Mouse (Mus musculus): Measurements from ENCODE around the gene Cacng6. TPM values are rescaled to one million over a fixed set of nuclear protein-coding genes. Genes with fewer than 3 reads are reported as not detected.
A peak's percentile ranks its signal among the peaks of the same experiment; 100 is the strongest.

Cacng6 gene
- not detected in 2 replicates for polyA plus RNA-seq (2014; fragmentation: Nextera tagmentation; extraction: Ambion mirVana)

DNA sequence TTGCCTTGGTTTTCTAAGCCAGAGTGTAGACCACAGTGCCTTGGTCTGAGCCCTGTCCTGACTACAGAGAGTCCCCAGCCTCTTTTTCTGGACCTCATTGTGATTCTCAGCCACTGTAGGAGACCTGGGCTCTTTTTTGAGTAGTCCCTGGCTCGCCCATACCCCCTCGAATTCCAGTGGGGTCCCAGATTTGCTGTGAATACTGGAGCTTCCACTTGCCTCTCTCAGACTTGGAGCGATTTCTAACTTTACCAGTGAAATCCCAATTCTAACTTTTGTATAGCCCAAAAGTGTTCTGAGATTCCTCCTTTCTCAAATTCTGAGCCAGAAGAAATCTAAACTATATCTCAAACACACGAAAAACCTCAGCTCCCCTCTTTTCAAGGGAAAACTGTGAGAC is at the start of gene Cacng6:
Cacng6 (plus strand) TSS at position 301 of the 400 bp plus-strand sequence.
- 42% methylated on average over 4 of the region's 4 CpGs for WGBS
- 0 out of 2 replicates have a peak within 1 kb of the TSS, but pooled peaks have one; percentile 37 for H3K9ac ChIP-seq (ENCODE audit: low read depth, low read length)
- peaks cover 42% of the 10 kb centered on the region for H3K27me3 ChIP-seq (ENCODE audit: control insufficient read depth, insufficient read depth, low read length)
- H3K27ac ChIP-seq (ENCODE audit: low read depth, low read length): no peak within 1 kb of the TSS
- peak within 1 kb of the TSS; percentile 40 for H3K4me2 ChIP-seq (replicated peaks; ENCODE audit: low read depth, low read length)
- 0 out of 2 replicates have a peak, but pooled peaks have one; percentile 10 for ATAC-seq (ENCODE audit: low FRiP score, low TSS enrichment)
- no peaks in the 10 kb centered on the region for H3K9me3 ChIP-seq (ENCODE audit: control insufficient read depth, low read length)
- H3K4me3 ChIP-seq (ENCODE audit: low read length): peak within 1 kb of the TSS; percentile 23
- H3K36me3 ChIP-seq (ENCODE audit: control insufficient read depth, insufficient read depth, low read length): no peaks in the 10 kb centered on the region
- no peaks in the 10 kb centered on the region for H3K4me1 ChIP-seq (ENCODE audit: control insufficient read depth, insufficient read depth, low read length)

DNA sequence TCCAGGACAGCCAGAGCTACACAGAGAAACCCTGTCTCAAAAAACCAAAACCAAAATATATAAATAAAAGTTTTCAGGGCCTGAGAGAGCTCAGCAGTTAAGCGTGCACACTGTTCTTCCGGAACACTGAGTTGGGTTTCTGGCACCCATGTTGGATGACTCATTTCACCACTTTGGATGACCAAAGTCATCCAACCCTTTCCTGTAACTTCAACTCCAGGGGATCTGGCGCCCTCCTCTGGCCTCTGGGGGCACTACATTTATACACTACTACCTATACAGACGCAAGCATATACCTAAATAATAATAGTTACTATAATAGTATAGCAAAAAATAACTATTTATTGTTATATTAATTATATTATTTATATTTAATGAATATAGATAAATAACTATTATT is 47.2 kb upstream of the Cacng6 start:
- no peak overlapping the region for H3K4me2 ChIP-seq (replicated peaks; ENCODE audit: low read depth, low read length)
- H3K9ac ChIP-seq (ENCODE audit: low read depth, low read length): no peak overlapping the region
- no peak overlapping the region for H3K27ac ChIP-seq (ENCODE audit: low read depth, low read length)
- H3K9me3 ChIP-seq (ENCODE audit: control insufficient read depth, low read length): no peaks in the 10 kb centered on the region
- H3K4me1 ChIP-seq (ENCODE audit: control insufficient read depth, insufficient read depth, low read length): no peaks in the 10 kb centered on the region
- no peaks in the 10 kb centered on the region for H3K27me3 ChIP-seq (ENCODE audit: control insufficient read depth, insufficient read depth, low read length)
- 50% methylated on average over 4 of the region's 4 CpGs for WGBS
- no peak overlapping the region for H3K4me3 ChIP-seq (ENCODE audit: low read length)
- ATAC-seq (ENCODE audit: low FRiP score, low TSS enrichment): no peak
- H3K36me3 ChIP-seq (ENCODE audit: control insufficient read depth, insufficient read depth, low read length): no peaks in the 10 kb centered on the region

DNA sequence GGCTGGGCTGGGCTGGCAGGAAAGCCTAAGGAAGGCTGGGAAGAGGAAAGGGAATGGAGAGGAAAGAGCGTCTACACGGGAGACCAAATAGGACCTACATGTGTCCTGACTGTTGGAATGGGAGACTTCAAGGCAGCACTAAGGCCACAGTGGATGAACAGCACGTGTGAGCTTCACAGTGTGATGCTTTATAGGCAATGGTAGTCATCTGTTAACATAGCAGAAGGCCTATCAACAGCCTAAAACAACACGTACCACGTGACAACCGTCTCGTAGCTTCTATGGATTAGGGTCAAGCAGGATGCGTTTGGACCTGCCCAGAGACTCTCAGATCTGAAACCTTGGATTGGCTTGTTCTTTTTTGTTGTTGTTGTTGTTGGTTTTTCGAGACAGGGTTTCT is 41.9 kb upstream of the Cacng6 start:
- WGBS: 89% methylated on average over 9 of the region's 9 CpGs
- no peak overlapping the region for H3K4me2 ChIP-seq (replicated peaks; ENCODE audit: low read depth, low read length)
- H3K4me1 ChIP-seq (ENCODE audit: control insufficient read depth, insufficient read depth, low read length): no peaks in the 10 kb centered on the region
- no peak for ATAC-seq (ENCODE audit: low FRiP score, low TSS enrichment)
- no peak overlapping the region for H3K9ac ChIP-seq (ENCODE audit: low read depth, low read length)
- no peaks in the 10 kb centered on the region for H3K36me3 ChIP-seq (ENCODE audit: control insufficient read depth, insufficient read depth, low read length)
- H3K27me3 ChIP-seq (ENCODE audit: control insufficient read depth, insufficient read depth, low read length): no peaks in the 10 kb centered on the region
- H3K27ac ChIP-seq (ENCODE audit: low read depth, low read length): no peak overlapping the region
- H3K4me3 ChIP-seq (ENCODE audit: low read length): no peak overlapping the region
- H3K9me3 ChIP-seq (ENCODE audit: control insufficient read depth, low read length): no peaks in the 10 kb centered on the region

GRCm38 (mm10) chr7:3384807-3385319 is 39.1 kb upstream of the Cacng6 start:
- Histone ChIP-seq H3K9me3 (ENCODE audit: control insufficient read depth, low read length) (no peaks in the 10 kb centered on the region), H3K4me3 (ENCODE audit: low read length) (no peak overlapping the region), H3K27ac (ENCODE audit: low read depth, low read length) (no peak overlapping the region), H3K4me1 (ENCODE audit: control insufficient read depth, insufficient read depth, low read length) (0 out of 2 replicates have a peak, but pooled peaks cover 2% of the 10 kb centered on the region), H3K36me3 (ENCODE audit: control insufficient read depth, insufficient read depth, low read length) (no peaks in the 10 kb centered on the region), H3K4me2 (replicated peaks; ENCODE audit: low read depth, low read length) (no peak overlapping the region), H3K9ac (ENCODE audit: low read depth, low read length) (no peak overlapping the region), H3K27me3 (ENCODE audit: control insufficient read depth, insufficient read depth, low read length) (no peaks in the 10 kb centered on the region)
- no peak for ATAC-seq (ENCODE audit: low FRiP score, low TSS enrichment)
- WGBS: 92% methylated on average over 5 of the region's 5 CpGs

GRCm38 (mm10) chr7:3386036-3386730 is 37.8 kb upstream of the Cacng6 start:
- ATAC-seq (ENCODE audit: low FRiP score, low TSS enrichment): no peak
- WGBS: 69% methylated on average over 6 of the region's 6 CpGs
- Histone ChIP-seq H3K27ac (ENCODE audit: low read depth, low read length) (no peak overlapping the region), H3K27me3 (ENCODE audit: control insufficient read depth, insufficient read depth, low read length) (no peaks in the 10 kb centered on the region), H3K9ac (ENCODE audit: low read depth, low read length) (no peak overlapping the region), H3K4me2 (replicated peaks; ENCODE audit: low read depth, low read length) (no peak overlapping the region), H3K9me3 (ENCODE audit: control insufficient read depth, low read length) (no peaks in the 10 kb centered on the region), H3K4me3 (ENCODE audit: low read length) (no peak overlapping the region), H3K4me1 (ENCODE audit: control insufficient read depth, insufficient read depth, low read length) (0 out of 2 replicates have a peak, but pooled peaks cover 5% of the 10 kb centered on the region), H3K36me3 (ENCODE audit: control insufficient read depth, insufficient read depth, low read length) (no peaks in the 10 kb centered on the region)

- 88% methylated on average over 18 of the region's 18 CpGs for WGBS
Observed at GRCm38 (mm10) chr7:3387761-3388160, 36.2 kb upstream of the Cacng6 start.

DNA sequence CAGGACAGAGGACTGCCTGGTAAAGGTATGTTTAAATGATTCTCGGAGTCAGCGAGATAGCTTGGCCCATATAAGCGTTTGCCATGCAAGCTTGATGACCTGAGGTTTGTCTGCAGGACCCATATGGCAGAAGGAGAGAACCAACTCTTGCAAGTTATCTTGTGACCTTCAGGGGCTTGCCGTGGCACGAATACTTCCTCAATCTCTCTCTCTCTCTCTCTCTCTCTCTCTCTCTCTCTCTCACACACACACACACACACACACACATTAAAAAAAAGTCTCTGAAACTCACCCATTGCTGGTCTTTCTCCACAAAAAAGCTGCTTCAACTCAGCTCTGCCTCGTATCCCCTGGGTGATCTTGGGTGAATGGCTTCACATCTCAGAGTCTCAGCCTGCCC is 35.1 kb upstream of the Cacng6 start:
- 64% methylated on average over 6 of the region's 6 CpGs for WGBS

More at GRCm38 (mm10) chr7:3387761-3388160, 36.2 kb upstream of the Cacng6 start:
- 0 out of 2 replicates have a peak, but pooled peaks cover 5% of the 10 kb centered on the region for H3K4me1 ChIP-seq (ENCODE audit: control insufficient read depth, insufficient read depth, low read length)
- no peak overlapping the region for H3K4me3 ChIP-seq (ENCODE audit: low read length)
- no peak overlapping the region for H3K9ac ChIP-seq (ENCODE audit: low read depth, low read length)
- H3K36me3 ChIP-seq (ENCODE audit: control insufficient read depth, insufficient read depth, low read length): no peaks in the 10 kb centered on the region
- H3K27me3 ChIP-seq (ENCODE audit: control insufficient read depth, insufficient read depth, low read length): no peaks in the 10 kb centered on the region
- H3K4me2 ChIP-seq (replicated peaks; ENCODE audit: low read depth, low read length): no peak overlapping the region
- no peak for ATAC-seq (ENCODE audit: low FRiP score, low TSS enrichment)
- H3K27ac ChIP-seq (ENCODE audit: low read depth, low read length): no peak overlapping the region
- no peaks in the 10 kb centered on the region for H3K9me3 ChIP-seq (ENCODE audit: control insufficient read depth, low read length)

DNA sequence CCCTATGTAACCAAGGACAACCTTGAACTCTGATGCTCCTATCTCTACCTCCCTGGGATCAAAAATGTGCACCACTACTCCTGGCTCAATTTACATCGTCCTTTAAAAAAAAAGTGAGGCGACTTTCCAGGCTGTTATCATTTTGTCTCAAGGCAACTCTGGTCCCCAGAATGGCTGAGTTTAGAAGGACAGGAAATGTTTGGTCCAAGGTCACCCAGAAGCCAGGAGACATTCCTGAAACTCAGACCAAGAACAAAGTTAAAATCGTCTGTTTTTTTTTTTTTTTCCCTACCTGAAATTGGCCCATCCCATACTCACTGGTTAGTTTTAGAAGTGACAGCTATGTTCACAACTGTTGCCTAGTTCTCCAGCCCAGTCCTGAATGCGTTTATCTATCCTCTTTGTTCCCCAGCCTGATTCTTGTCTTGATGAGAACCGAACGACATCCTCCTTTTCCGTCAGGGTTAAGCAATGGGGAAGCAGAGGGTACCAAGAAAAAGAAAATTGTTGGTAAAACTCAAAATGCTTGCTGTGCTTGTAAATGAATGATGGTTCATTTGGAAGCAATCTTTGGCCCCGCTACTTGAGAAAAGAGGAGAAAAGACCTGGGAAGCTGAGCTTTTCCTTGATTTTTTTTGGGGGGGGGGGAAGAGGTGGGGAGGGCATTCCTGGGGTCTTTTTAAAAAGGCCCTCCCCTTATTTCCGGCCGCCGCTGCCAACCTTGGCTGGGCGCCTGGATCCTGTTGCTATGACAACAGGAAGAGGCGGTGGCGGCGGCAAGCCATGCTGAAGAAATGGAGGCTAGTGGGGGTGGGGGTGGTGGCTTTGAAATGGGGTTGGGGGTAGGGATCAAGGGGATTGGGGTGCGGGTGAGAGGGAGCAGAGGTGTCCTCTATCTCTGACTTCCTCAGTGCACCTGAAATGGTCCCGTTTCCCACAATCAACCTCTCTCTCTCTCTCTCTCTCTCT is 34.3 kb upstream of the Cacng6 start:
- Histone ChIP-seq H3K27me3 (ENCODE audit: control insufficient read depth, insufficient read depth, low read length) (no peaks in the 10 kb centered on the region), H3K9me3 (ENCODE audit: control insufficient read depth, low read length) (no peaks in the 10 kb centered on the region; the same call in 1 of the 2 replicates), H3K27ac (ENCODE audit: low read depth, low read length) (no peak overlapping the region), H3K4me1 (ENCODE audit: control insufficient read depth, insufficient read depth, low read length) (0 out of 2 replicates have a peak, but pooled peaks cover 5% of the 10 kb centered on the region), H3K4me3 (ENCODE audit: low read length) (peak overlapping the region; percentile 24; the same call in 1 of the 2 replicates), H3K9ac (ENCODE audit: low read depth, low read length) (no peak overlapping the region), H3K36me3 (ENCODE audit: control insufficient read depth, insufficient read depth, low read length) (no peaks in the 10 kb centered on the region), H3K4me2 (replicated peaks; ENCODE audit: low read depth, low read length) (peak overlapping the region; percentile 37)
- no peak for ATAC-seq (ENCODE audit: low FRiP score, low TSS enrichment)
- WGBS: 3% methylated on average over 17 of the region's 17 CpGs

More for the DNA sequence above, 35.1 kb upstream of the Cacng6 start:
- H3K27me3 ChIP-seq (ENCODE audit: control insufficient read depth, insufficient read depth, low read length): no peaks in the 10 kb centered on the region
- ATAC-seq (ENCODE audit: low FRiP score, low TSS enrichment): no peak
- no peak overlapping the region for H3K27ac ChIP-seq (ENCODE audit: low read depth, low read length)
- H3K4me2 ChIP-seq (replicated peaks; ENCODE audit: low read depth, low read length): no peak overlapping the region
- no peak overlapping the region for H3K9ac ChIP-seq (ENCODE audit: low read depth, low read length)
- H3K4me1 ChIP-seq (ENCODE audit: control insufficient read depth, insufficient read depth, low read length): 0 out of 2 replicates have a peak, but pooled peaks cover 5% of the 10 kb centered on the region
- no peaks in the 10 kb centered on the region for H3K9me3 ChIP-seq (ENCODE audit: control insufficient read depth, low read length)
- H3K36me3 ChIP-seq (ENCODE audit: control insufficient read depth, insufficient read depth, low read length): no peaks in the 10 kb centered on the region
- no peak overlapping the region for H3K4me3 ChIP-seq (ENCODE audit: low read length)
